Mouse (Mus musculus): Measurements from ENCODE around the gene Opcml. TPM values are rescaled to one million over a fixed set of nuclear protein-coding genes. Genes with fewer than 3 reads are reported as not detected.
A peak's percentile ranks its signal among the peaks of the same experiment; 100 is the strongest.

Opcml gene
- total and polyA plus RNA-seq, 2 experiments from 2014 or later = 48.3 to 88.2 TPM

GRCm38 (mm10) chr9:27923495-27923894 is 132.9 kb downstream of the Opcml start:
- Histone ChIP-seq H3K27ac (no peak overlapping the region), H3K9me3 (ENCODE audit: low read length) (no peaks in the 10 kb centered on the region), H3K4me2 (ENCODE audit: low read depth, low read length) (no peak overlapping the region), H3K36me3 (ENCODE audit: insufficient read depth, low read length) (no peaks in the 10 kb centered on the region), H3K27me3 (ENCODE audit: insufficient read depth, low read length) (no peaks in the 10 kb centered on the region), H3K4me3 (ENCODE audit: low read length) (no peak overlapping the region), H3K9ac (replicated peaks; ENCODE audit: low read length) (no peak overlapping the region), H3K4me1 (ENCODE audit: insufficient read depth, low read length) (no peaks in the 10 kb centered on the region)
- ATAC-seq (no peak), DNase-seq (ENCODE audit: low spot score) (no peak)
- WGBS = 90% methylated on average over 1 of the region's 1 CpGs
- TF ChIP-seq CTCF (IDR thresholded peaks at IDR 0.05; ENCODE audit: low read depth) = no peak

- H3K9ac ChIP-seq (replicated peaks; ENCODE audit: low read length) = no peak overlapping the region
- no peaks in the 10 kb centered on the region for H3K9me3 ChIP-seq (ENCODE audit: low read length)
- no peak for ATAC-seq
- no peak overlapping the region for H3K4me2 ChIP-seq (ENCODE audit: low read depth, low read length)
- TF ChIP-seq CTCF (IDR thresholded peaks at IDR 0.05; ENCODE audit: low read depth) = no peak
- DNase-seq (ENCODE audit: low spot score) = no peak
- H3K4me3 ChIP-seq (ENCODE audit: low read length) = no peak overlapping the region
- H3K36me3 ChIP-seq (ENCODE audit: insufficient read depth, low read length) = no peaks in the 10 kb centered on the region
- no peaks in the 10 kb centered on the region for H3K4me1 ChIP-seq (ENCODE audit: insufficient read depth, low read length)
- WGBS = 74% methylated on average over 4 of the region's 4 CpGs
- no peak overlapping the region for H3K27ac ChIP-seq
- no peaks in the 10 kb centered on the region for H3K27me3 ChIP-seq (ENCODE audit: insufficient read depth, low read length)
Measured at GRCm38 (mm10) chr9:27923945-27924825, 133.6 kb downstream of the Opcml start.

- ATAC-seq = no peak; the same call in 1 of the 2 replicates
- no peak overlapping the region for H3K27ac ChIP-seq
- no peak overlapping the region for H3K9ac ChIP-seq (replicated peaks; ENCODE audit: low read length)
- no peaks in the 10 kb centered on the region for H3K36me3 ChIP-seq (ENCODE audit: insufficient read depth, low read length)
- no peaks in the 10 kb centered on the region for H3K27me3 ChIP-seq (ENCODE audit: insufficient read depth, low read length)
- TF ChIP-seq CTCF (IDR thresholded peaks at IDR 0.05; ENCODE audit: low read depth) = no peak
- H3K4me1 ChIP-seq (ENCODE audit: insufficient read depth, low read length) = no peaks in the 10 kb centered on the region
- 63% methylated on average over 2 of the region's 2 CpGs for WGBS
- DNase-seq (ENCODE audit: low spot score) = peak; percentile 18
- no peaks in the 10 kb centered on the region for H3K9me3 ChIP-seq (ENCODE audit: low read length)
- no peak overlapping the region for H3K4me3 ChIP-seq (ENCODE audit: low read length)
- no peak overlapping the region for H3K4me2 ChIP-seq (ENCODE audit: low read depth, low read length)
Measured at GRCm38 (mm10) chr9:27925650-27926049, 135.1 kb downstream of the Opcml start.

GRCm38 (mm10) chr9:27937253-27937652 is 146.7 kb downstream of the Opcml start:
- no peak overlapping the region for H3K9ac ChIP-seq (replicated peaks; ENCODE audit: low read length)
- H3K27ac ChIP-seq = no peak overlapping the region
- no peak overlapping the region for H3K4me3 ChIP-seq (ENCODE audit: low read length)
- no peak for ATAC-seq
- no peaks in the 10 kb centered on the region for H3K27me3 ChIP-seq (ENCODE audit: insufficient read depth, low read length)
- peak; percentile 31 for DNase-seq (ENCODE audit: low spot score)
- TF ChIP-seq CTCF (IDR thresholded peaks at IDR 0.05; ENCODE audit: low read depth) = no peak
- no peaks in the 10 kb centered on the region for H3K4me1 ChIP-seq (ENCODE audit: insufficient read depth, low read length)
- H3K9me3 ChIP-seq (ENCODE audit: low read length) = no peaks in the 10 kb centered on the region
- no peak overlapping the region for H3K4me2 ChIP-seq (ENCODE audit: low read depth, low read length)
- no peaks in the 10 kb centered on the region for H3K36me3 ChIP-seq (ENCODE audit: insufficient read depth, low read length)

- DNase-seq (ENCODE audit: low spot score) (no peak), ATAC-seq (no peak)
- Histone ChIP-seq H3K4me3 (ENCODE audit: low read length) (no peak overlapping the region), H3K9ac (replicated peaks; ENCODE audit: low read length) (no peak overlapping the region), H3K4me1 (ENCODE audit: insufficient read depth, low read length) (no peaks in the 10 kb centered on the region), H3K36me3 (ENCODE audit: insufficient read depth, low read length) (no peaks in the 10 kb centered on the region), H3K27me3 (ENCODE audit: insufficient read depth, low read length) (no peaks in the 10 kb centered on the region), H3K27ac (no peak overlapping the region), H3K9me3 (ENCODE audit: low read length) (no peaks in the 10 kb centered on the region), H3K4me2 (ENCODE audit: low read depth, low read length) (no peak overlapping the region)
- 83% methylated on average over 5 of the region's 5 CpGs for WGBS
- TF ChIP-seq CTCF (IDR thresholded peaks at IDR 0.05; ENCODE audit: low read depth) = no peak
Measured at GRCm38 (mm10) chr9:27937660-27938059, 147.1 kb downstream of the Opcml start.

GRCm38 (mm10) chr9:27945323-27946010 is 154.9 kb downstream of the Opcml start:
- Histone ChIP-seq H3K27ac (no peak overlapping the region), H3K9ac (replicated peaks; ENCODE audit: low read length) (no peak overlapping the region), H3K4me2 (ENCODE audit: low read depth, low read length) (no peak overlapping the region), H3K27me3 (ENCODE audit: insufficient read depth, low read length) (no peaks in the 10 kb centered on the region), H3K4me3 (ENCODE audit: low read length) (no peak overlapping the region), H3K36me3 (ENCODE audit: insufficient read depth, low read length) (no peaks in the 10 kb centered on the region), H3K9me3 (ENCODE audit: low read length) (no peaks in the 10 kb centered on the region), H3K4me1 (ENCODE audit: insufficient read depth, low read length) (no peaks in the 10 kb centered on the region)
- ATAC-seq (no peak), DNase-seq (ENCODE audit: low spot score) (peak; percentile 34)
- 41% methylated on average over 11 of the region's 11 CpGs for WGBS
- TF ChIP-seq CTCF (IDR thresholded peaks at IDR 0.05; ENCODE audit: low read depth) = no peak

GRCm38 (mm10) chr9:27951110-27951509 is 160.5 kb downstream of the Opcml start:
- Histone ChIP-seq H3K9me3 (ENCODE audit: low read length) (no peaks in the 10 kb centered on the region), H3K4me2 (ENCODE audit: low read depth, low read length) (no peak overlapping the region), H3K36me3 (ENCODE audit: insufficient read depth, low read length) (no peaks in the 10 kb centered on the region), H3K9ac (replicated peaks; ENCODE audit: low read length) (no peak overlapping the region), H3K4me3 (ENCODE audit: low read length) (no peak overlapping the region), H3K4me1 (ENCODE audit: insufficient read depth, low read length) (no peaks in the 10 kb centered on the region), H3K27ac (no peak overlapping the region), H3K27me3 (ENCODE audit: insufficient read depth, low read length) (no peaks in the 10 kb centered on the region)
- ATAC-seq (no peak), DNase-seq (ENCODE audit: low spot score) (no peak)
- WGBS = 33% methylated on average over 5 of the region's 5 CpGs
- no peak for TF ChIP-seq CTCF (IDR thresholded peaks at IDR 0.05; ENCODE audit: low read depth)
